Mouse (Mus musculus): ENCODE data around the gene Usp7. TPM values are rescaled to one million over a fixed set of nuclear protein-coding genes. Genes with fewer than 3 reads are reported as not detected.

Usp7 gene
- polyA plus RNA-seq, 1 experiment from 2014 or later, result 31.9 TPM

- Histone ChIP-seq H3K4me1 (ENCODE audit: control insufficient read depth, insufficient read depth, low read length) (peaks cover 27% of the 10 kb centered on the region), H3K4me2 (no peak overlapping the region)
Observed at GRCm38 (mm10) chr16:8673343-8673742, 118.8 kb downstream of the Usp7 start.

GRCm38 (mm10) chr16:8672811-8673210, 119.3 kb downstream of the Usp7 start:
- Histone ChIP-seq H3K9ac (ENCODE audit: low read depth, low read length) (no peak overlapping the region), H3K4me2 (peak overlapping the region; percentile 81), H3K27me3 (ENCODE audit: control insufficient read depth, insufficient read depth, low read length) (no peaks in the 10 kb centered on the region), H3K4me3 (ENCODE audit: low read depth, low read length) (no peak overlapping the region; the same call in 1 of the 2 replicates), H3K36me3 (ENCODE audit: control insufficient read depth, insufficient read depth, low read length) (no peaks in the 10 kb centered on the region), H3K27ac (ENCODE audit: low read depth, low read length) (no peak overlapping the region), H3K9me3 (replicated peaks; ENCODE audit: control insufficient read depth, low read length) (no peaks in the 10 kb centered on the region), H3K4me1 (ENCODE audit: control insufficient read depth, insufficient read depth, low read length) (peaks cover 33% of the 10 kb centered on the region)
- ATAC-seq (replicated peaks; ENCODE audit: insufficient number of reproducible peaks, low FRiP score, low TSS enrichment), result no peak

More at GRCm38 (mm10) chr16:8673343-8673742, 118.8 kb downstream of the Usp7 start:
- H3K27ac ChIP-seq (ENCODE audit: low read depth, low read length), result no peak overlapping the region
- no peak overlapping the region for H3K4me3 ChIP-seq (ENCODE audit: low read depth, low read length)
- 72% methylated on average over 6 of the region's 6 CpGs for WGBS (ENCODE audit: insufficient replicate concordance)
- ATAC-seq (replicated peaks; ENCODE audit: insufficient number of reproducible peaks, low FRiP score, low TSS enrichment), result no peak
- no peaks in the 10 kb centered on the region for H3K9me3 ChIP-seq (replicated peaks; ENCODE audit: control insufficient read depth, low read length)
- no peak overlapping the region for H3K9ac ChIP-seq (ENCODE audit: low read depth, low read length)
- H3K27me3 ChIP-seq (ENCODE audit: control insufficient read depth, insufficient read depth, low read length), result no peaks in the 10 kb centered on the region
- no peaks in the 10 kb centered on the region for H3K36me3 ChIP-seq (ENCODE audit: control insufficient read depth, insufficient read depth, low read length)

- Histone ChIP-seq H3K9ac (ENCODE audit: low read depth, low read length) (peak overlapping the region; percentile 76; the same call in 1 of the 2 replicates), H3K27ac (ENCODE audit: low read depth, low read length) (0 out of 2 replicates have a peak overlapping the region, but pooled peaks have one; percentile 5), H3K4me2 (peak overlapping the region; percentile 81), H3K9me3 (replicated peaks; ENCODE audit: control insufficient read depth, low read length) (no peaks in the 10 kb centered on the region), H3K4me3 (ENCODE audit: low read depth, low read length) (peak overlapping the region; percentile 66), H3K4me1 (ENCODE audit: control insufficient read depth, insufficient read depth, low read length) (peaks cover 38% of the 10 kb centered on the region), H3K27me3 (ENCODE audit: control insufficient read depth, insufficient read depth, low read length) (no peaks in the 10 kb centered on the region), H3K36me3 (ENCODE audit: control insufficient read depth, insufficient read depth, low read length) (no peaks in the 10 kb centered on the region)
- ATAC-seq (replicated peaks; ENCODE audit: insufficient number of reproducible peaks, low FRiP score, low TSS enrichment), result no peak
- WGBS (ENCODE audit: insufficient replicate concordance), result under 1% methylated on average over 18 of the region's 18 CpGs
Observed at GRCm38 (mm10) chr16:8672350-8672687, 119.8 kb downstream of the Usp7 start.

- H3K9ac ChIP-seq (ENCODE audit: low read depth, low read length), result peak within 1 kb of the TSS; percentile 76
- peak within 1 kb of the TSS; percentile 81 for H3K4me2 ChIP-seq
- under 1% methylated on average over 65 of the region's 67 CpGs for WGBS (ENCODE audit: insufficient replicate concordance)
- peak within 1 kb of the TSS; percentile 81 for H3K27ac ChIP-seq (ENCODE audit: low read depth, low read length)
- ATAC-seq (replicated peaks; ENCODE audit: insufficient number of reproducible peaks, low FRiP score, low TSS enrichment), result peak; percentile 91
- H3K9me3 ChIP-seq (replicated peaks; ENCODE audit: control insufficient read depth, low read length), result no peaks in the 10 kb centered on the region
- H3K36me3 ChIP-seq (ENCODE audit: control insufficient read depth, insufficient read depth, low read length), result no peaks in the 10 kb centered on the region
- H3K4me3 ChIP-seq (ENCODE audit: low read depth, low read length), result peak within 1 kb of the TSS; percentile 66
- no peaks in the 10 kb centered on the region for H3K27me3 ChIP-seq (ENCODE audit: control insufficient read depth, insufficient read depth, low read length)
- peaks cover 42% of the 10 kb centered on the region for H3K4me1 ChIP-seq (ENCODE audit: control insufficient read depth, insufficient read depth, low read length)
Observed at GRCm38 (mm10) chr16:8671551-8672349, 120.4 kb downstream of the Usp7 start, which contains the start of gene Carhsp1. Carhsp1 (minus strand) TSS chr16:8672155.

- H3K9ac ChIP-seq (ENCODE audit: low read depth, low read length), result peak overlapping the region; percentile 76
- no peak for ATAC-seq (replicated peaks; ENCODE audit: insufficient number of reproducible peaks, low FRiP score, low TSS enrichment)
- no peaks in the 10 kb centered on the region for H3K9me3 ChIP-seq (replicated peaks; ENCODE audit: control insufficient read depth, low read length)
- whole genome bisulfite sequencing (ENCODE audit: insufficient replicate concordance), result 10% methylated on average over 12 of the region's 15 CpGs
- H3K4me2 ChIP-seq, result peak overlapping the region; percentile 81
- H3K4me3 ChIP-seq (ENCODE audit: low read depth, low read length), result peak overlapping the region; percentile 66
- peaks cover 55% of the 10 kb centered on the region for H3K4me1 ChIP-seq (ENCODE audit: control insufficient read depth, insufficient read depth, low read length)
- H3K27me3 ChIP-seq (ENCODE audit: control insufficient read depth, insufficient read depth, low read length), result no peaks in the 10 kb centered on the region
- peak overlapping the region; percentile 81 for H3K27ac ChIP-seq (ENCODE audit: low read depth, low read length)
- H3K36me3 ChIP-seq (ENCODE audit: control insufficient read depth, insufficient read depth, low read length), result no peaks in the 10 kb centered on the region
Observed at GRCm38 (mm10) chr16:8670041-8671035, 121.8 kb downstream of the Usp7 start.

GRCm38 (mm10) chr16:8669432-8669831, 122.7 kb downstream of the Usp7 start:
- peak overlapping the region; percentile 81 for H3K4me2 ChIP-seq
- peaks cover 55% of the 10 kb centered on the region for H3K4me1 ChIP-seq (ENCODE audit: control insufficient read depth, insufficient read depth, low read length)
- peak overlapping the region; percentile 66; the same call in 1 of the 2 replicates for H3K4me3 ChIP-seq (ENCODE audit: low read depth, low read length)
- H3K27ac ChIP-seq (ENCODE audit: low read depth, low read length), result peak overlapping the region; percentile 65; the same call in 1 of the 2 replicates
- ATAC-seq (replicated peaks; ENCODE audit: insufficient number of reproducible peaks, low FRiP score, low TSS enrichment), result no peak
- no peaks in the 10 kb centered on the region for H3K9me3 ChIP-seq (replicated peaks; ENCODE audit: control insufficient read depth, low read length)
- WGBS (ENCODE audit: insufficient replicate concordance), result 60% methylated on average over 5 of the region's 5 CpGs
- H3K9ac ChIP-seq (ENCODE audit: low read depth, low read length), result peak overlapping the region; percentile 76
- no peaks in the 10 kb centered on the region for H3K27me3 ChIP-seq (ENCODE audit: control insufficient read depth, insufficient read depth, low read length)
- H3K36me3 ChIP-seq (ENCODE audit: control insufficient read depth, insufficient read depth, low read length), result no peaks in the 10 kb centered on the region

GRCm38 (mm10) chr16:8668386-8668785, 123.7 kb downstream of the Usp7 start:
- Histone ChIP-seq H3K9ac (ENCODE audit: low read depth, low read length) (peak overlapping the region; percentile 43; the same call in 1 of the 2 replicates), H3K27me3 (ENCODE audit: control insufficient read depth, insufficient read depth, low read length) (no peaks in the 10 kb centered on the region), H3K36me3 (ENCODE audit: control insufficient read depth, insufficient read depth, low read length) (no peaks in the 10 kb centered on the region), H3K27ac (ENCODE audit: low read depth, low read length) (peak overlapping the region; percentile 65), H3K4me3 (ENCODE audit: low read depth, low read length) (no peak overlapping the region), H3K4me2 (peak overlapping the region; percentile 42), H3K9me3 (replicated peaks; ENCODE audit: control insufficient read depth, low read length) (no peaks in the 10 kb centered on the region), H3K4me1 (ENCODE audit: control insufficient read depth, insufficient read depth, low read length) (peaks cover 55% of the 10 kb centered on the region)
- no peak for ATAC-seq (replicated peaks; ENCODE audit: insufficient number of reproducible peaks, low FRiP score, low TSS enrichment)
- 56% methylated on average over 2 of the region's 2 CpGs for WGBS (ENCODE audit: insufficient replicate concordance)

- Histone ChIP-seq H3K27ac (ENCODE audit: low read depth, low read length) (0 out of 2 replicates have a peak overlapping the region, but pooled peaks have one; percentile 17), H3K36me3 (ENCODE audit: control insufficient read depth, insufficient read depth, low read length) (no peaks in the 10 kb centered on the region), H3K9me3 (replicated peaks; ENCODE audit: control insufficient read depth, low read length) (no peaks in the 10 kb centered on the region), H3K9ac (ENCODE audit: low read depth, low read length) (no peak overlapping the region), H3K4me1 (ENCODE audit: control insufficient read depth, insufficient read depth, low read length) (peaks cover 55% of the 10 kb centered on the region), H3K4me2 (peak overlapping the region; percentile 17; the same call in 1 of the 2 replicates), H3K4me3 (ENCODE audit: low read depth, low read length) (no peak overlapping the region), H3K27me3 (ENCODE audit: control insufficient read depth, insufficient read depth, low read length) (no peaks in the 10 kb centered on the region)
- WGBS (ENCODE audit: insufficient replicate concordance), result 60% methylated on average over 4 of the region's 4 CpGs
- no peak for ATAC-seq (replicated peaks; ENCODE audit: insufficient number of reproducible peaks, low FRiP score, low TSS enrichment)
Observed at GRCm38 (mm10) chr16:8667814-8668213, 124.3 kb downstream of the Usp7 start.
